Mouse (Mus musculus) liver, embryonic 14.5 days (tissue): Measurements from ENCODE around the gene Hdac9.

Experiments
- CTCF ChIP-seq: IDR thresholded peaks from 2 replicates; pipeline ENCODE4 v1.5.1; 2016; ENCODE audit warnings: antibody characterized with exemption, low read depth, control low read depth
- EP300 ChIP-seq: IDR thresholded peaks from 2 replicates; pipeline ENCODE4 v1.6.1; 2016; ENCODE audit warnings: antibody characterized with exemption, low read depth

DNA sequence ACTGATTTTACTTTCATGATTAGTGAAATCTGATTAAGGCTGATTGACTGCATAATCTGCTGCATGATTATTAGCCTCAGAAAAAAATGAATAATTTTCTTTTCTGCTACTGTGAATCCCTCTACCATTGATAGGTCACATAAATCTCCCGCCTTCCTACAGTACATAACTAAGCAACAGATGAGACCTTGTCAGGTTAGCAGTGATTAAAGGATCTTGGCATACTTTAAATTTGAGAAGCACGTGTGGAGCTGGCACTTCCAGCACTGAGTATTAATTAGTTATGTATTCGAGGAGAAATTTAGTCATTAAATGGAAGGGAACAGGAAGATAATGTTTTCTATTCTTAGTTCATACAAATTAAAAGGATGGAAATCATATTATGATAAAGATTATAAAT, 347.8 kb downstream of the Hdac9 start:
- TF ChIP-seq CTCF (no peak), EP300 (no peak)
